Mouse (Mus musculus): ENCODE results near the gene Plpp1. TPM values are rescaled to one million over a fixed set of nuclear protein-coding genes. Genes with fewer than 3 reads are reported as not detected.

Gene Plpp1
- polyA plus RNA-seq (2012; rRNA removed): 27.1 and 29.7 TPM in 2 replicates

DNA sequence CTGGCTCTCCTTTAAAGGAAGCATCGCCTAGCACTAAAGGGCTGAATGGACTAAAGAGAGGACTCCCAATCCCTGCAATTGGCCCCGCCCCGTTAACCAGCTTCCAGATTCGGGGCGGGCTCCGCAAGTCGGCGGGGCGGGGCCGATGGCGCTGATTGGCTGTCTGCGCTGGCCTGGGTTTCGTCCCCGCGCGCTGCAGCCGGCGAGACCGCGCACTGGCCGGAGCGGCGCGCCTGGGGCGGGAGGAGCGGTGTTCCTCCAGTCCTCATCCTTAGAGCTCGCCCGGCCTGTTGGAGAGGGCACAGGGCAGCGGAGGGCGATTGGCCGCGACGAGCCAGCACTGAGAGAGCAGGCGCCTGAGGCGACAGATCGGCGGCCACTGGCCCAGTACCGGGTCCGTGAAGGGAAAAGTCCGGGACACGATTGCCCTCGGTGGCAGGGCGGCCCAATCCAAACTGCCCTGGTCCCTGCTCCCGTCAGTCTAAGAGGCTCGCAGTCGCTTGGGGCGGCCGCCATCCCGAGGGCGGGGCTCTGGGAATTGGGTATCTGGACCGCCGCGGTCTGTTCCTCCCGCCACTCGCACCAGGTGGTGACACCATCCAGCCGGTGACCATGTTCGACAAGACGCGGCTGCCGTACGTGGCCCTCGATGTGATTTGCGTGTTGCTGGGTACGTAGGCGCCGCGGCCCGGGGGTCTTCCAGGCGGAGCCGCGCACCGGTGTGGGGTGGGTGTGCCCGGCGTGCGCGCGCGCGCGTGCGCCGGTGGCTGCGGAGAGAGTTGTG is at the start of gene Plpp1:
Plpp1 (plus strand) TSS at position 196 of the 784 bp plus-strand sequence.
- peak; percentile 84 to 96 for DNase-seq (ENCODE audit: extremely low spot score in 1 of 2, low spot score in 1 of 2)

GRCm38 (mm10) chr13:112751454-112752308 is 48.9 kb upstream of the Plpp1 start:
- DNase-seq (ENCODE audit: extremely low spot score in 1 of 2, low spot score in 1 of 2): peak in 1 of 2 experiments; percentile 26

GRCm38 (mm10) chr13:112752309-112752975 is 48.1 kb upstream of the Plpp1 start:
- DNase-seq (ENCODE audit: extremely low spot score in 1 of 2, low spot score in 1 of 2): no peak

DNA sequence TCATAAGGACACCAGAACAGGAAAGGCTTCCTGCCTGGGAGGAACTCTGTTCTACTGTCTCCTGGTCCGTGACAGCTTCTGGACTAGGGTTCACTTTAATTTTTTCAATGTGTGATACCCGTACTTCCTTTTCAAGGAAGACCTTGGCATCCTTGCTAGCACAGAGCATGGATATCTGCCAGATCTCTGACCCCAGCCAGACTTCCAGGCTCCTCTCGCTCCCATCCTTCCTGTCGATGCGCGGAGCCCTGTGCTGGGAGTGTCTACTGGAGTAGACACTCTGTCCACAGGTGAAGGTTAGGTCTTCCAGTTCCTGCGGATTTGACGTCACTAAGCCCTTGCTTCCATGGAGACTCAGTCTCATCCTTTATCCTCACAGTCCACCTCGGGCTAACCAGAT is 47.1 kb upstream of the Plpp1 start:
- no peak for DNase-seq (ENCODE audit: extremely low spot score in 1 of 2, low spot score in 1 of 2)

DNA sequence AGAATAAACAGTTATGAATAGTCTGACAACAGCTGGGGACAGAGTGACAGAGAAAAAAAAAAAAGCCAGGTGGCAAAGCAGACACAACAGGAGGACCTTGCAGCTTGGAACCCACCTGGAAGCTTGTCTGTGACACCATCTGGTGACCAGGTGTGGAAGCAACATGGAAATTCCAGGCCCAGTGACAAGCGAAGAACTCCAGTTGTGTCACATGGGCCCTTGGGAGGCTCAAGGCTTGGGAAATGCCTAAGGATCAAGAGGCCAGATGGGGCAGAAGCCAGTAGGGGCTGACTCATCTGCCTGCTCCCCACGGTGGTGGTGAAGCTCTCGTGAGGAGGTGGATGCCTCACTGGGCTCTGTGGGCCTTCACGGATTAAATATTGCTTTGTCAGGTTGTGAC is 45.7 kb upstream of the Plpp1 start:
- no peak for DNase-seq (ENCODE audit: extremely low spot score in 1 of 2, low spot score in 1 of 2)

- DNase-seq (ENCODE audit: extremely low spot score in 1 of 2, low spot score in 1 of 2): no peak
These were observed 45.0 kb upstream of the Plpp1 start for GRCm38 (mm10) chr13:112755507-112756010.

DNA sequence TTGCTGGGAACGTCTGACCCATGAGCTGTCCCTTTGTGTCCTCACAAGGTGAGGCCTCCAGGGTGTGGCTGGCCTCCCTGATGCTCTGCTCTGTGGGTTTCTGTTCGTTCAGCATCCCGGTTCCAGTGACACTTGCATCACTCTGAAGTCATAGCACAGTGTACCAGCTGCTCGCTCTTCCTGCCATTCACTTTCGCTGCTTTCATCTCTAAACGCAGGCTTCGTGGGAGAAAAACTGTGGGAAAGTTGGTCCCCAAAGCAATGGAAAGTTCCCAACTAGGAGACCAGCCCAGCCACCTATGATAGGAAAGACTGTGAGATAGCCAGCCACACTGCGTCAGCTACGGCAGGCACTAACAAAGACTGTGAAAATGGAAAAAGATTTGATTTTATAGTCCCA is 43.2 kb upstream of the Plpp1 start:
- DNase-seq (ENCODE audit: extremely low spot score in 1 of 2, low spot score in 1 of 2): no peak

- peak in 1 of 2 experiments; percentile 16 for DNase-seq (ENCODE audit: extremely low spot score in 1 of 2, low spot score in 1 of 2)
These were observed 42.0 kb upstream of the Plpp1 start for GRCm38 (mm10) chr13:112758546-112759090.

- DNase-seq (ENCODE audit: extremely low spot score in 1 of 2, low spot score in 1 of 2): no peak
These were observed 41.2 kb upstream of the Plpp1 start for GRCm38 (mm10) chr13:112759364-112759763.

DNA sequence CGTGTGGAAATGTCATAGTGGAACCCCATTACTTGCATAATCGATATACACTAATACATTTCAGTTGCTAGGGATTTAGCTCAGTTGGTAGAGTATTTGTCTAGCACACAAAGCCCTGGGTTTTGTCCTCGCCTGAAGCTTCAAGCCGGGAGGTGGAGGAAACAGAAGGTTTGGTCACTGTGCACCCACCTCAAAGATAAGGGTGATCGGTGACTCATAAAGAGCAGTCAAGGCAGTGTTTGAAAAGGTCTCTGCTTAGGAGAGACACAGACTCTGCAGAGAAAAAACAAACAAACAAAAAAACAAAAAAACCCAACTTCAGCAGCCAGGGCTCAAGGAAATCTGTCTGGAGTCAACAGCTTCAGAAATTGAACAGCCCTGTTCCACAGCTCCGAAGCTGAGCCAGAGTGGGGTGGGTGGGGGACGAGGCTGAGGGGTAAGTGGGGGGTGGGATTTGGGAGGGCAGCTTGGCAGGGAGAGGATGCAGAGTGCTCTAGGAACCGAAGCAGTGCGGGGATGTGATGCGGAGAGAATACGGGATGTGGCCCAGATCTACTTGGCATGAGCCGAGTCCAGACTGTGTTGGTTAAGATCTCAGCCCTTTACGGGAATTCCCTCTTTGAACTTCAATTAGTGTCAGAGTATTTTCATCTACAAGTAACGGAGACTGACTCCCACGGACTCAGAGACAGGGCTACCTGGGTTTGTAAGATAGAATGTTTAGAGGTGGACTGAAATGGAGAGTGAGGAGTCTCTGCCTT is 40.6 kb upstream of the Plpp1 start:
- DNase-seq (ENCODE audit: extremely low spot score in 1 of 2, low spot score in 1 of 2): no peak

DNA sequence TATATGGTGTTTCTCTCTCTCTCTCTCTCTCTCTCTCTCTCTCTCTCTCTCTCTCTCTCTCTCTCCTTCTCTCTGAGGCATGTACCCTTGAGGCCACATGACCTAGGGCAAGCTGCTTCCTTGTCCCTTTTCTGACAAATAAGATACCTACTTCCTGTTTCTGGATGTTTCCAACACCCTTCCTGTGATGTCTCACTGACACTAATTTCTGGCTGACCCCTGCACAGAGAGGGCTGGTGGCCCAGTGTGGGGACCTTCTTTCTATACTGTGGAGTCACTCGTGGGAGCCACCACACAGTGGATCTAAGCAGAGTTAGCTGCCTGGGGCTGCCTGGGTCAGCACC is 40.1 kb upstream of the Plpp1 start:
- DNase-seq (ENCODE audit: extremely low spot score in 1 of 2, low spot score in 1 of 2): no peak

DNA sequence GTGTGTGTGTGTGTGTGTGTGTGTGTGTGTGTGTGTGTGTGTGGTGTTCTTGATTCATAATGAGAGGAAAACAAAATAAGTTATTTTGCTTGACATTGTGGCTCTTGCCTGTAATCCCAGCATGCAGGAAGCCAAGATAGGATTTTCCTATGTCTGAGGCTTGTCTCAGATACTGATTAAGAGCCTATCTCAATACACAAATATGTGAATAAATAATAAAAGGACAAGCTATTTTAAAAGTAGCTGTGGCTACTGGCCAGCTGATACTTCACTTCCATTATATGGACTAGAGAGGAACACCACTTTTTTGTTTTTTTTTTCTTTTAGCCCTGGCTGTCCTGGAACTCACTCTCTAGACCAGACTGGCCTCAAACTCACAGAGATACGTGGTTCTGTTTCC is 38.8 kb upstream of the Plpp1 start:
- no peak for DNase-seq (ENCODE audit: extremely low spot score in 1 of 2, low spot score in 1 of 2)

GRCm38 (mm10) chr13:112762548-112762947 is 38.0 kb upstream of the Plpp1 start:
- DNase-seq (ENCODE audit: extremely low spot score in 1 of 2, low spot score in 1 of 2): no peak

DNA sequence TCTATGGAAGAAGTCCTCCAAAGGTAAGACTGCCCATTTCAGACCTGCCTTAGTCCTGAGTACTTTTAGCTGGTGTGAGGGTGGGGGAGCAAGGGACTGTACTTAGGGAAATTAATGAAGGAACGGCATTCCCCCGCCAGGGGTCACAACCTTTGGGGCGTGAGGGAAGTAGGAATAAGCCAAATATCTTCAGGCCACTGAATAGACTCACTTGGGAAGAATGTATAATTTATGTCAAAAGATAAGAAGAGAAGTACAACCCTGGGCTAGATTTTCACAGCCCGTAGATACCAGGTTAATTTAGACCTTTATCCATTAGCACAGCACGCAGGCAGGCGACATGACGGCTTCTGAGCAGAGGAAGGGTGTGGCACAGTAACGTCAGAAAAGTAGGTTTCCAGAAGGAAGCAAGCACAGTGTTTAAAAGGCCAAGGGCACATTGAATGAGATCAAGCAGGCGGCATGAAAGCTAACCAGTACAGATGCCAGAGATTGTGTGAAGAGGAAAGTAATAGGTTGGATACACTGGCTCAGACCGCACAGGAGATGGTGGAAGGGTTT is 37.0 kb upstream of the Plpp1 start:
- no peak for DNase-seq (ENCODE audit: extremely low spot score in 1 of 2, low spot score in 1 of 2)

DNA sequence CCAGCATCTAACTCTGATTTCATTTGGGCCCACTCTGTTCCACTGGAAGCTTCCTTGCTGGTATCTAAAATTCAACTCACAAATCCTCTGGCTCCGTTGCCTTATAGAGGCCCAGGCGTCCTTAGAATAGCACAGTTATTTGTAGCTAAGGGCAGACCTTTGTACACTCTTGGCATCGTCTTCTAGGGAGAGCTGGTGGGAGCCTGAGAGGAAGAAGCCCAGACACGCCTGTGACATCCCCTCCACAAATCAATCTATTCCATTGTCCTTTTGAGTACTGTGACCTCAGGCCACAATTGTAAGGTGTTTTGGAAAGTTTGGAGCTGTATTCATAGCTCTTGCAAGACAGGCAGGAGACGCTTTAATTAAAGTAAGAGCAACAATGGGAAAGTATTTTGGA is 36.0 kb upstream of the Plpp1 start:
- no peak for DNase-seq (ENCODE audit: extremely low spot score in 1 of 2, low spot score in 1 of 2)

GRCm38 (mm10) chr13:112765654-112766053 is 34.9 kb upstream of the Plpp1 start:
- DNase-seq (ENCODE audit: extremely low spot score in 1 of 2, low spot score in 1 of 2): no peak

GRCm38 (mm10) chr13:112770528-112771328 is 29.9 kb upstream of the Plpp1 start:
- no peak for DNase-seq (ENCODE audit: extremely low spot score in 1 of 2, low spot score in 1 of 2)

DNA sequence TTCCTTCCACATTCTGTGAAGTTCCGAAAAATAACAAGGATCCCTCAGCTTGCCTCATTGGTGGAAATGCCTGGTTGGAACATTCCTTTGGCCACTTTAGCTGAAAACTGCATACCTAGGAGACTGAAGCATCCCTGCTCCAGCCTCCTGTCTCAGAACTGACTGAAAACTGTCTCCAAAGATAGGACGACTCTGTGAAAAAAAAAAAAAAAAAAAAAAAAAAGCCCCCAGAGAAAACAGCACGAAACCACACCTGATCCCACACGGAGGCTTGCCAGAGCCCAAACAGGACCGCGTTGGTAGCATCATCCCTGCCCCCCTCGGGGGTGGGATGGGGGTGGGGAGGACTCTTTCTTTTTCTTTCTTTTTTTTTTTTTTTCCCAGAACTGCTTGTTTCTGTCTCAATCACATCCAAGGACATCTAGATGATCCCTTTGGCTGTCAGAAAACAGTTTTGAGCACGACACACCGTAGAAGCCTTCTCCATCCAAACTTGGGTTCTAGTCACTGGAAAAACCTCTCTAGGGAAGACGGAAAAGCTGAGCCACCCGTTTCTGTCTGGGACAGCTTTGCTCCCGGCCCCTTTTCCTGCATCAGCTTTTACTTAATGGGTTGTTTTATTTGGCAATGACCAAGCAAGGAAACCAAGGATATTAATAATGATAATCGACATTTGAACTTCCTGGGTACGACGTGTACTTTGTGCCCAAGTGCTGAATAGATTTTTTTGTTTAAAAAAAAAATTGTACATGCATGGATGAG is 29.0 kb upstream of the Plpp1 start:
- DNase-seq (ENCODE audit: extremely low spot score in 1 of 2, low spot score in 1 of 2): no peak
